Mouse (Mus musculus): ENCODE data around the gene Rab44. TPM values are rescaled to one million over a fixed set of nuclear protein-coding genes. Genes with fewer than 3 reads are reported as not detected.

The Rab44 gene
- total and polyA plus RNA-seq, 3 experiments: 13.3 to 72.8 (median 23.0) TPM

DNA sequence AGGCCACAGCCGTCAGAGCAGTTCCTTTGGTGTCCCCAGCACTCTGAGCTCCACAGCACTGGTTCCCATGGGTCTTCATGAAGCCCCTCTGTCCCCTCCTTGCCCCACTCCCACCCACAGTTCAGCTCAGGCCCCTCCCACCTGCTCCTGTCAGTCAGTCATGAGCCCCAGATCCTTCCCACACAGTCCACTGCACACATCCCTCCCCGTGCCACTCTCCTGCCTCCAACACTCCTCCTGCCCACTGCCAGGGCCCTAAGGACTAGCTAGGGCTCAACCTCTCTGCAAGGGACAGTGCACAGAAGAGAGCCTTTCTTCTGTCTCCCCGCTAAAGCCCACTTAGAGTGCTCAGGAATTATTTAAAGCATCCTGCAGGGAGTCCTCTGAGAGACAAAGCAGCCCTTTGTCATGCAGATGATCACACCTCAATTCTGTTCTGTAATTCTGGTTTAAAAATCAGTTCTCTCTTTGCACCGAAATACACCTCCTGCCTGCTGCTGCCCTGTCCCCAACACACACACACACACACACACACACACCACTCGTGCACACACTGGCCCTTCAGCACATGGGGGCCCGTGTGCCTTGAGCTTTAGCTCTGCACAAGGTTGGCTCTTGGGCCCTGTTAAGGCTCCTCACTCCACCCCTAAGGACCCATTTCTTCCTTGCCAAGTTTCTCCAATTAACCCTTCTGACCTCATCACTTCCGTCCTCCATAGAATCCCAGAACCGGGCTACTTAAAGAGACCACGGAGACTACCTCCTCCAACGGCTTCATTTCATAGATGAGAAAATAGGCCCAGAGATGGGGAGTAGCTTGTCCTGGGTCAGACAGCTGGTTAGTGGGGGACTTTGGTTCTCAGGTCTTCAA is 73.3 kb downstream of the Rab44 start:
- DNase-seq (ENCODE audit: low spot score) (no peak), ATAC-seq (ENCODE audit: extremely low read depth, insufficient number of reproducible peaks, low FRiP score, poor library complexity, severe bottlenecking) (no peak)
- Histone ChIP-seq H3K27me3 (ENCODE audit: insufficient read depth, low read length) (peaks cover 58% of the 10 kb centered on the region), H3K36me3 (replicated peaks) (no peaks in the 10 kb centered on the region), H3K4me3 (ENCODE audit: low read depth, low read length) (no peak overlapping the region), H3K9me3 (replicated peaks) (no peaks in the 10 kb centered on the region), H3K4me1 (ENCODE audit: insufficient read depth, low read depth, low read length) (peaks cover 37% of the 10 kb centered on the region)
- TF ChIP-seq CTCF (IDR thresholded peaks at IDR 0.05; ENCODE audit: low read depth, low read length) (no peak), GATA1 (IDR thresholded peaks at IDR 0.05; ENCODE audit: borderline replicate concordance, low read length) (no peak), GATA2 (IDR thresholded peaks at IDR 0.05; ENCODE audit: borderline replicate concordance, low read depth, low read length) (no peak), TAL1 (conservative IDR thresholded peaks at IDR 0.05; ENCODE audit: low read depth, low read length) (no peak), POLR2AphosphoS5 (IDR thresholded peaks at IDR 0.05; ENCODE audit: insufficient replicate concordance, low read depth, low read length) (no peak)

DNA sequence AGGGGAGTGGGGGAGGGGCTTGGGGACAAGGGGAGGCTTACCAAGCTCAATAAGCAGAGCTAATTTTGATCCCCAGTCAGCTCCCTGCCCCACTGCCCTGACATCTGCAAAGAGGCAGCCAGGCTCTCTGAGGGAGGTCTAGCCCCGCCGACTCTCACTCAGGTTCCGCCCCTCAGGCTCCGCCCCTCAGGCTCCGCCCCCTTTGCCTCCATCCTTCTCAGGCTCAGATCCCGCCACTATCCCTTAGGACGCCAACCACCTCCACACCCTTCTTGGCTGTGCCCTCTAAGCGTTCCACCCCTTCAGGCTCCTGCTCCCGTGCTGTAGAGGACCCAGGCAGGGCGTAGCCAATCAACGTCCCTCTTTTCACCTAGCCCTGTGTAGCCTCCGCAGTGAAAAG is 75.0 kb downstream of the Rab44 start:
- ATAC-seq (ENCODE audit: extremely low read depth, insufficient number of reproducible peaks, low FRiP score, poor library complexity, severe bottlenecking): no peak
- H3K27me3 ChIP-seq (ENCODE audit: insufficient read depth, low read length): peaks cover 43% of the 10 kb centered on the region
- TF ChIP-seq CTCF (IDR thresholded peaks at IDR 0.05; ENCODE audit: low read depth, low read length) (no peak), GATA1 (IDR thresholded peaks at IDR 0.05; ENCODE audit: borderline replicate concordance, low read length) (no peak), GATA2 (IDR thresholded peaks at IDR 0.05; ENCODE audit: borderline replicate concordance, low read depth, low read length) (no peak), TAL1 (conservative IDR thresholded peaks at IDR 0.05; ENCODE audit: low read depth, low read length) (no peak), POLR2AphosphoS5 (IDR thresholded peaks at IDR 0.05; ENCODE audit: insufficient replicate concordance, low read depth, low read length) (no peak)

GRCm38 (mm10) chr17:29195579-29195978 is 81.6 kb downstream of the Rab44 start:
- no peak for ATAC-seq (ENCODE audit: extremely low read depth, insufficient number of reproducible peaks, low FRiP score, poor library complexity, severe bottlenecking)
- TF ChIP-seq CTCF (IDR thresholded peaks at IDR 0.05; ENCODE audit: low read depth, low read length) (no peak), POLR2AphosphoS5 (IDR thresholded peaks at IDR 0.05; ENCODE audit: insufficient replicate concordance, low read depth, low read length) (no peak), TAL1 (conservative IDR thresholded peaks at IDR 0.05; ENCODE audit: low read depth, low read length) (no peak), GATA1 (IDR thresholded peaks at IDR 0.05; ENCODE audit: borderline replicate concordance, low read length) (no peak), GATA2 (IDR thresholded peaks at IDR 0.05; ENCODE audit: borderline replicate concordance, low read depth, low read length) (no peak)
- H3K36me3 ChIP-seq (replicated peaks): no peaks in the 10 kb centered on the region
- peaks cover 25% of the 10 kb centered on the region for H3K27me3 ChIP-seq (ENCODE audit: insufficient read depth, low read length)
- H3K4me1 ChIP-seq (ENCODE audit: insufficient read depth, low read depth, low read length): peaks cover 18% of the 10 kb centered on the region
- no peak for DNase-seq (ENCODE audit: low spot score)
- no peak overlapping the region for H3K4me3 ChIP-seq (ENCODE audit: low read depth, low read length)
- 0 out of 2 replicates have a peak, but pooled peaks cover 2% of the 10 kb centered on the region for H3K9me3 ChIP-seq (replicated peaks)

More for the DNA sequence above, 75.0 kb downstream of the Rab44 start:
- no peak for DNase-seq (ENCODE audit: low spot score)
- Histone ChIP-seq H3K36me3 (replicated peaks) (no peaks in the 10 kb centered on the region), H3K9me3 (replicated peaks) (no peaks in the 10 kb centered on the region), H3K4me3 (ENCODE audit: low read depth, low read length) (no peak overlapping the region), H3K4me1 (ENCODE audit: insufficient read depth, low read depth, low read length) (peaks cover 36% of the 10 kb centered on the region)

Other genes starting within 250 kb of the Rab44 start
- not detected in 2 replicates for gene 4930539E08Rik, start 198.8 kb upstream of the Rab44 start, total RNA-seq (2014; fragmentation: Nextera tagmentation)
- 0.11 and 0.12 TPM in 2 replicates for gene 4930539E08Rik, start 198.8 kb upstream of the Rab44 start, total RNA-seq (2017)
- not detected in 2 replicates for gene 4930539E08Rik, start 198.8 kb upstream of the Rab44 start, polyA plus RNA-seq (2012)
- 0.73 TPM in 1 of 2 replicates, not detected in the other for gene Pxt1, start 170.3 kb upstream of the Rab44 start, total RNA-seq (2014; fragmentation: Nextera tagmentation)
- not detected in 2 replicates for gene Pxt1, start 170.3 kb upstream of the Rab44 start, total RNA-seq (2017)
- 0.23 and 0.29 TPM in 2 replicates for gene Pxt1, start 170.3 kb upstream of the Rab44 start, polyA plus RNA-seq (2012)
- 47.3 and 66.3 TPM in 2 replicates for gene Kctd20, start 162.2 kb upstream of the Rab44 start, total RNA-seq (2014; fragmentation: Nextera tagmentation)
- gene Kctd20, start 162.2 kb upstream of the Rab44 start, total RNA-seq (2017): 42.7 and 51.0 TPM in 2 replicates
- gene Kctd20, start 162.2 kb upstream of the Rab44 start, polyA plus RNA-seq (2012): 91.6 and 123 TPM in 2 replicates
- 206 and 234 TPM in 2 replicates for gene Stk38, start 106.2 kb upstream of the Rab44 start, total RNA-seq (2014; fragmentation: Nextera tagmentation)
- 73.5 and 82.7 TPM in 2 replicates for gene Stk38, start 106.2 kb upstream of the Rab44 start, total RNA-seq (2017)
- 97.6 and 107 TPM in 2 replicates for gene Stk38, start 106.2 kb upstream of the Rab44 start, polyA plus RNA-seq (2012)
- gene Srsf3, start 81.5 kb upstream of the Rab44 start, total RNA-seq (2014; fragmentation: Nextera tagmentation): 258 and 296 TPM in 2 replicates
- 658 and 771 TPM in 2 replicates for gene Srsf3, start 81.5 kb upstream of the Rab44 start, total RNA-seq (2017)
- gene Srsf3, start 81.5 kb upstream of the Rab44 start, polyA plus RNA-seq (2012): 37.7 and 174 TPM in 2 replicates
- gene Cdkn1a, start 23.2 kb upstream of the Rab44 start, total RNA-seq (2014; fragmentation: Nextera tagmentation): 224 and 234 TPM in 2 replicates
- gene Cdkn1a, start 23.2 kb upstream of the Rab44 start, total RNA-seq (2017): 18.9 and 21.4 TPM in 2 replicates
- gene Cdkn1a, start 23.2 kb upstream of the Rab44 start, polyA plus RNA-seq (2012): 123 and 145 TPM in 2 replicates
- gene Cpne5, start 124.0 kb downstream of the Rab44 start, total RNA-seq (2014; fragmentation: Nextera tagmentation): 1.2 and 2.1 TPM in 2 replicates
- gene Cpne5, start 124.0 kb downstream of the Rab44 start, total RNA-seq (2017): 0.64 and 0.71 TPM in 2 replicates
- 21.0 and 25.0 TPM in 2 replicates for gene Cpne5, start 124.0 kb downstream of the Rab44 start, polyA plus RNA-seq (2012)
- gene Ppil1, start 150.0 kb downstream of the Rab44 start, total RNA-seq (2014; fragmentation: Nextera tagmentation): 26.3 and 29.2 TPM in 2 replicates
- gene Ppil1, start 150.0 kb downstream of the Rab44 start, total RNA-seq (2017): 79.4 and 80.9 TPM in 2 replicates
- gene Ppil1, start 150.0 kb downstream of the Rab44 start, polyA plus RNA-seq (2012): 59.1 and 91.6 TPM in 2 replicates
- 68.0 and 85.4 TPM in 2 replicates for gene BC004004, start 154.6 kb downstream of the Rab44 start, total RNA-seq (2014; fragmentation: Nextera tagmentation)
- 51.7 TPM in 2 replicates for gene BC004004, start 154.6 kb downstream of the Rab44 start, total RNA-seq (2017)
- gene BC004004, start 154.6 kb downstream of the Rab44 start, polyA plus RNA-seq (2012): 16.0 and 19.8 TPM in 2 replicates
- 1.7 and 2.5 TPM in 2 replicates for gene Pi16, start 203.5 kb downstream of the Rab44 start, total RNA-seq (2014; fragmentation: Nextera tagmentation)
- gene Pi16, start 203.5 kb downstream of the Rab44 start, total RNA-seq (2017): 5.5 and 5.8 TPM in 2 replicates
- gene Pi16, start 203.5 kb downstream of the Rab44 start, polyA plus RNA-seq (2012): 7.5 and 7.6 TPM in 2 replicates
- gene Mtch1, start 233.8 kb downstream of the Rab44 start, total RNA-seq (2014; fragmentation: Nextera tagmentation): 82.9 and 101 TPM in 2 replicates
- 78.7 and 86.7 TPM in 2 replicates for gene Mtch1, start 233.8 kb downstream of the Rab44 start, total RNA-seq (2017)
- 175 and 181 TPM in 2 replicates for gene Mtch1, start 233.8 kb downstream of the Rab44 start, polyA plus RNA-seq (2012)
- not detected in 2 replicates for gene Fgd2, start 246.8 kb downstream of the Rab44 start, total RNA-seq (2014; fragmentation: Nextera tagmentation)
- gene Fgd2, start 246.8 kb downstream of the Rab44 start, total RNA-seq (2017): 0.41 and 0.60 TPM in 2 replicates
- 0.08 and 0.22 TPM in 2 replicates for gene Fgd2, start 246.8 kb downstream of the Rab44 start, polyA plus RNA-seq (2012)

Data from G1E (cell line).